Comparison of ENCODE assay signal across 10 mouse cellular contexts in the genomic region with DNA sequence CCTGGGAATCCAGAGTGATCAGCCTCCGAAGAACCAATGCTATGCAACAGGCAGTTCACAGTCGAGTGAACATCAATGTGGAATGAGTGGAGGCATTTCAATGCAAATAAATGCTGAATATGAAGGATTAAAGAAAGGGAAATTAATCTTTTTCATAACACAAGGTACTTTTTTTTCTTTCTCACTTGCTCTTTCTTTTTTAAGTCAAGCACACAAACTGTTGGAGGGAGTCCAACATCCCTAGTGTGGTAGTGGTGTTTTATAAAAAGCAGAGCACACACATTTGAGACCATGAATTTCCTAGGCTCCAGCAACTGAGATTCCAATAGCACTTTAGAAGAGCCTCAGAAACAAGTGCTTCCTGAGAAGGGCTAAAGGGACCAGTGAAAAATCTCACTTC. TPM values are rescaled to one million over a fixed set of nuclear protein-coding genes. Genes with fewer than 3 reads are reported as not detected.
A peak's percentile ranks its signal among the peaks of the same experiment; 100 is the strongest.
DNase-seq lines count a peak whose midpoint lies in the region; ATAC-seq and TF ChIP-seq lines count a peak whose summit lies in the region.
"Had no signal": no experiment of that assay in that cellular context is flagged by ENCODE, and none has a peak within 500 bp of the region (broad histone marks: within the 10 kb centered on the region; RNA-seq: fewer than 3 reads in every experiment).

No protein-coding gene starts in this region.

- TF ChIP-seq EP300 in lung, postnatal 0 days (IDR thresholded peaks at IDR 0.05): no peak

- peaks cover 22% of the 10 kb centered on the region for H3K4me1 ChIP-seq in heart, embryonic 16.5 days (ENCODE audit: control insufficient read depth, insufficient read depth, low read length)
- peaks cover 5% of the 10 kb centered on the region for H3K4me1 ChIP-seq in lung, postnatal 0 days (ENCODE audit: insufficient read depth, low read depth, low read length)
- H3K4me1 ChIP-seq in hindbrain, embryonic 10.5 days (replicated peaks): peaks cover 67% of the 10 kb centered on the region
- peaks cover 8% of the 10 kb centered on the region; the same call in 1 of the 2 replicates for H3K4me1 ChIP-seq in stomach, embryonic 15.5 days

- no peaks in the 10 kb centered on the region for H3K27me3 ChIP-seq in heart, embryonic 16.5 days (ENCODE audit: control insufficient read depth, insufficient read depth, low read length)
- H3K27me3 ChIP-seq in lung, postnatal 0 days (replicated peaks; ENCODE audit: insufficient read depth, low read length): no peaks in the 10 kb centered on the region
- 0 out of 2 replicates have a peak, but pooled peaks cover 4% of the 10 kb centered on the region for H3K27me3 ChIP-seq in hindbrain, embryonic 10.5 days (ENCODE audit: insufficient read depth, poor library complexity, severe bottlenecking)
- no peaks in the 10 kb centered on the region for H3K27me3 ChIP-seq in stomach, embryonic 15.5 days (replicated peaks)

- no peaks in the 10 kb centered on the region for H3K36me3 ChIP-seq in heart, embryonic 16.5 days (ENCODE audit: control insufficient read depth, insufficient read depth)
- H3K36me3 ChIP-seq in lung, postnatal 0 days (ENCODE audit: insufficient read depth, low read length): no peaks in the 10 kb centered on the region
- peaks cover 7% of the 10 kb centered on the region; the same call in 1 of the 2 replicates for H3K36me3 ChIP-seq in hindbrain, embryonic 10.5 days
- no peaks in the 10 kb centered on the region for H3K36me3 ChIP-seq in stomach, embryonic 15.5 days

- H3K4me3 ChIP-seq in heart, embryonic 16.5 days (ENCODE audit: low read length): no peak overlapping the region
- H3K4me3 ChIP-seq in lung, postnatal 0 days (ENCODE audit: low read depth, low read length): no peak overlapping the region
- peak overlapping the region; percentile 13; the same call in 1 of the 2 replicates for H3K4me3 ChIP-seq in hindbrain, embryonic 10.5 days
- H3K4me3 ChIP-seq in stomach, embryonic 15.5 days (replicated peaks): no peak overlapping the region

- no peak for TF ChIP-seq CTCF in lung, postnatal 0 days (IDR thresholded peaks at IDR 0.05)

- no peak for DNase-seq in heart, adult 18-20 months
- DNase-seq in lung, postnatal 0 days (ENCODE audit: low spot score): peak; percentile 21
- no peak for DNase-seq in lung, postnatal 10 days
- DNase-seq in hindbrain, embryonic 10.5 days (ENCODE audit: low spot score): no peak
- no peak for DNase-seq in adrenal gland, postnatal 25 days
- DNase-seq: cerebellum, adult 11 months; kidney, postnatal 4 days; right cerebral cortex, postnatal 4 days had no signal

- ATAC-seq in heart, embryonic 16.5 days (replicated peaks; ENCODE audit: extremely low read depth, insufficient read depth, low FRiP score): no peak
- no peak for ATAC-seq in lung, postnatal 0 days
- ATAC-seq in stomach, embryonic 15.5 days (ENCODE audit: insufficient read depth, low FRiP score, low read depth): no peak

- H3K27ac ChIP-seq in heart, embryonic 16.5 days (ENCODE audit: low read length): peak overlapping the region; percentile 69
- H3K27ac ChIP-seq in lung, postnatal 0 days (ENCODE audit: low read length): peak overlapping the region; percentile 43; the same call in 1 of the 2 replicates
- H3K27ac ChIP-seq in hindbrain, embryonic 10.5 days: peak overlapping the region; percentile 62
- peak overlapping the region; percentile 40; the same call in 1 of the 2 replicates for H3K27ac ChIP-seq in stomach, embryonic 15.5 days

- no peaks in the 10 kb centered on the region for H3K9me3 ChIP-seq in heart, embryonic 16.5 days (replicated peaks; ENCODE audit: control insufficient read depth, low read length)
- no peaks in the 10 kb centered on the region for H3K9me3 ChIP-seq in lung, postnatal 0 days (ENCODE audit: low read length)
- no peaks in the 10 kb centered on the region for H3K9me3 ChIP-seq in hindbrain, embryonic 10.5 days
- no peaks in the 10 kb centered on the region for H3K9me3 ChIP-seq in stomach, embryonic 15.5 days

- H3K9ac ChIP-seq in heart, embryonic 16.5 days (ENCODE audit: low read length): peak overlapping the region; percentile 20; the same call in 1 of the 2 replicates
- no peak overlapping the region for H3K9ac ChIP-seq in lung, postnatal 0 days (replicated peaks; ENCODE audit: low read depth)
- no peak overlapping the region for H3K9ac ChIP-seq in stomach, embryonic 15.5 days

- WGBS in heart, embryonic 16.5 days: 55% methylated on average over 2 of the region's 2 CpGs
- 48% methylated on average over 2 of the region's 2 CpGs for WGBS in lung, postnatal 0 days
- WGBS in hindbrain, embryonic 10.5 days: 39% methylated on average over 2 of the region's 2 CpGs
- WGBS in stomach, embryonic 15.5 days: 48% methylated on average over 2 of the region's 2 CpGs

- no peak overlapping the region for H3K4me2 ChIP-seq in heart, embryonic 16.5 days (ENCODE audit: low read depth, low read length)
- no peak overlapping the region for H3K4me2 ChIP-seq in lung, postnatal 0 days (replicated peaks; ENCODE audit: low read depth, low read length)
- no peak overlapping the region for H3K4me2 ChIP-seq in stomach, embryonic 15.5 days

RNA-seq across cellular contexts. Expression of a gene that starts 4.7 kb away (rescaled TPM):
- polyA plus RNA-seq in heart, embryonic 16.5 days (2015; fragmentation: Nextera tagmentation; extraction: Ambion mirVana): 4.2 and 5.1 TPM in 2 replicates
- 10 to 100 TPM; 19.2 to 22.4 TPM for total RNA-seq in heart, adult 18-20 months (2021)
- 4.8 and 5.0 TPM in 2 replicates for polyA plus RNA-seq in lung, postnatal 0 days (2015; fragmentation: Nextera tagmentation; extraction: Ambion mirVana)
- polyA plus RNA-seq in hindbrain, embryonic 10.5 days (2016; fragmentation: Nextera tagmentation; extraction: Ambion mirVana): 6.8 and 9.2 TPM in 2 replicates
- polyA plus RNA-seq in stomach, embryonic 15.5 days (2015; fragmentation: Nextera tagmentation; extraction: Ambion mirVana): 6.4 and 6.5 TPM in 2 replicates
- 35.1 and 35.7 TPM in 2 replicates for total RNA-seq in adrenal gland, postnatal 25 days (2021)

RNA-seq across cellular contexts. Expression of a gene that starts 58.0 kb away (rescaled TPM):
- 85.6 and 105 TPM in 2 replicates for polyA plus RNA-seq in heart, embryonic 16.5 days (2015; fragmentation: Nextera tagmentation; extraction: Ambion mirVana)
- under 1 TPM; 0.47 to 0.57 TPM for total RNA-seq in heart, adult 18-20 months (2021)
- 9.9 and 15.5 TPM in 2 replicates for polyA plus RNA-seq in lung, postnatal 0 days (2015; fragmentation: Nextera tagmentation; extraction: Ambion mirVana)
- 187 and 280 TPM in 2 replicates for polyA plus RNA-seq in hindbrain, embryonic 10.5 days (2016; fragmentation: Nextera tagmentation; extraction: Ambion mirVana)
- 160 and 168 TPM in 2 replicates for polyA plus RNA-seq in stomach, embryonic 15.5 days (2015; fragmentation: Nextera tagmentation; extraction: Ambion mirVana)
- 9.4 and 9.8 TPM in 2 replicates for total RNA-seq in adrenal gland, postnatal 25 days (2021)
